24 mouse cellular contexts compared by ENCODE assay signal in the genomic region with DNA sequence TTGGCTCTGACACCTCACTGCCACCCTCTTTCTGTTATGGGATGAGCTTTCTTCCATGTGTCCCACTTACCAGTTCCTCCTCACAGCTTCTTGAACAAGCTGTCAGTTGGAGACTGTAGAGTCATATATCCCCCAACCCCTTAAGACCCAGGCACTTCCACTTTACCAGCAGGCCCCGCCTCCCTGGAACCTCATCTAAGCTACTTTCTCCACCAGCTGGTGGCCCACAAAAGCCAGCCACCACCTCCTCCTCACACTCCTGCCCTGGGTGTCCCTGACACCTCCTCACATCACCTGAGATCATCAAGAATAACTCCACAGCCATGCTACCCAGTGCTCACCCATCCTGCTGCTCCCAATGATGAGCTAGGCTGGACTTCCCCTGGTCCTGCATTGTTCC.
"Had no signal": no experiment of that assay in that cellular context is flagged by ENCODE, and none has a peak within 500 bp of the region (broad histone marks: within the 10 kb centered on the region; RNA-seq: fewer than 3 reads in every experiment).

No protein-coding gene starts in this region.

- H3K4me2 ChIP-seq: heart, embryonic 12.5 days; hindbrain, embryonic 13.5 days; intestine, embryonic 15.5 days; kidney, embryonic 15.5 days; limb, embryonic 13.5 days; limb, embryonic 15.5 days had no signal

- H3K36me3 ChIP-seq: heart, embryonic 10.5 days; heart, embryonic 12.5 days; hindbrain, embryonic 13.5 days; intestine, embryonic 15.5 days; kidney, embryonic 15.5 days; limb, embryonic 13.5 days; limb, embryonic 15.5 days had no signal

- ATAC-seq: forebrain, postnatal 0 days; hindbrain, embryonic 16.5 days; inflammation-experienced regulatory T-cells, adult 6 months; intestine, embryonic 15.5 days had no signal

- H3K4me3 ChIP-seq: heart, embryonic 10.5 days; heart, embryonic 12.5 days; hindbrain, embryonic 13.5 days; intestine, embryonic 15.5 days; kidney, embryonic 15.5 days; limb, embryonic 13.5 days; limb, embryonic 15.5 days had no signal

- DNase-seq: forebrain, postnatal 0 days; gastrocnemius, postnatal 10 days; gastrocnemius, postnatal 25 days; heart, adult 18-20 months; heart, postnatal 10 days; heart, postnatal 4 days; kidney, adult 11 months; kidney, adult 2 months; kidney, adult 9 months; kidney, postnatal 14 days; kidney, postnatal 36 days; layer of hippocampus, adult 9-11 months; layer of hippocampus, postnatal 36 days; left cerebral cortex, postnatal 4 days had no signal

- H3K9me3 ChIP-seq: heart, embryonic 10.5 days; hindbrain, embryonic 13.5 days; intestine, embryonic 15.5 days; kidney, embryonic 15.5 days; limb, embryonic 13.5 days; limb, embryonic 15.5 days had no signal

- H3K27ac ChIP-seq: heart, embryonic 10.5 days; hindbrain, embryonic 13.5 days; intestine, embryonic 15.5 days; kidney, embryonic 15.5 days; kidney, postnatal 0 days; limb, embryonic 13.5 days; limb, embryonic 15.5 days had no signal

- H3K9ac ChIP-seq: forebrain, postnatal 0 days; heart, embryonic 12.5 days; hindbrain, embryonic 13.5 days; intestine, embryonic 15.5 days; kidney, embryonic 15.5 days; limb, embryonic 13.5 days; limb, embryonic 15.5 days had no signal

- H3K27me3 ChIP-seq: heart, embryonic 12.5 days; hindbrain, embryonic 13.5 days; intestine, embryonic 15.5 days; kidney, embryonic 15.5 days; limb, embryonic 13.5 days; limb, embryonic 15.5 days had no signal
